Mouse (Mus musculus): ENCODE measurements around the gene Hist1h2af. TPM values are rescaled to one million over a fixed set of nuclear protein-coding genes. Genes with fewer than 3 reads are reported as not detected.

Gene Hist1h2af
- polyA plus RNA-seq, 1 experiment, result 98.1 TPM

GRCm38 (mm10) chr13:23583387-23584068 lies 49.8 kb downstream of the Hist1h2af start:
- no peaks in the 10 kb centered on the region for H3K79me2 ChIP-seq (ENCODE audit: control insufficient read depth, insufficient read depth)
- no peaks in the 10 kb centered on the region for H3K36me3 ChIP-seq (ENCODE audit: control insufficient read depth, insufficient read depth)
- H3K4me3 ChIP-seq (ENCODE audit: insufficient read depth, poor library complexity, severe bottlenecking), result no peak overlapping the region
- H3K79me3 ChIP-seq (ENCODE audit: low read depth), result no peaks in the 10 kb centered on the region
- no peaks in the 10 kb centered on the region for H3K27me3 ChIP-seq (ENCODE audit: control insufficient read depth, insufficient read depth, insufficient read length)
- peak overlapping the region; percentile 55 for H3ac ChIP-seq (ENCODE audit: control insufficient read depth, insufficient read length, low read depth)
- TF ChIP-seq CEBPB (IDR thresholded peaks at IDR 0.05; ENCODE audit: low read depth), result no peak
- TF ChIP-seq CTCF (IDR thresholded peaks at IDR 0.05; ENCODE audit: control insufficient read depth, insufficient read depth, insufficient read length), result no peak
- TF ChIP-seq MYOD1 (IDR thresholded peaks at IDR 0.05; ENCODE audit: control insufficient read depth, insufficient read length, low read depth), result no peak

Small RNA genes lying within 50 kb of the gene (microRNA-seq; reads per million reads assigned to microRNA genes)
- gene Gm44297 (ENCODE audit: borderline microRNAs expressed) (not detected), gene Gm44359 (ENCODE audit: borderline microRNAs expressed) (not detected), gene Gm44394 (ENCODE audit: borderline microRNAs expressed) (not detected), gene n-TStga1 (ENCODE audit: borderline microRNAs expressed) (0.68 reads per million, percentile 14 among the genes with 10 or more reads in this experiment)

Other genes starting within 250 kb of the Hist1h2af start
- gene Zfp322a, start 164.7 kb upstream of the Hist1h2af start, polyA plus RNA-seq (2012; fragmentation: generic; extraction: Trizol), result 2.1 TPM
- 11.2 TPM for gene Abt1, start 110.0 kb upstream of the Hist1h2af start, polyA plus RNA-seq (2012; fragmentation: generic; extraction: Trizol)
- gene Btn1a1, start 68.0 kb upstream of the Hist1h2af start, polyA plus RNA-seq (2012; fragmentation: generic; extraction: Trizol), result not detected
- gene Btn2a2, start 45.0 kb upstream of the Hist1h2af start, polyA plus RNA-seq (2012; fragmentation: generic; extraction: Trizol), result 0.07 TPM
- gene Hist1h4h, start 2.9 kb upstream of the Hist1h2af start, polyA plus RNA-seq (2012; fragmentation: generic; extraction: Trizol), result 6.9 TPM
- gene Hist1h3g, start 1.5 kb downstream of the Hist1h2af start, polyA plus RNA-seq (2012; fragmentation: generic; extraction: Trizol), result 5.5 TPM
- 1.2 TPM for gene Hist1h2bh, start 9.5 kb downstream of the Hist1h2af start, polyA plus RNA-seq (2012; fragmentation: generic; extraction: Trizol)
- 1.2 TPM for gene Hist1h3f, start 10.1 kb downstream of the Hist1h2af start, polyA plus RNA-seq (2012; fragmentation: generic; extraction: Trizol)
- 7.4 TPM for gene Hist1h4f, start 17.7 kb downstream of the Hist1h2af start, polyA plus RNA-seq (2012; fragmentation: generic; extraction: Trizol)
- gene Hist1h1d, start 19.4 kb downstream of the Hist1h2af start, polyA plus RNA-seq (2012; fragmentation: generic; extraction: Trizol), result 0.25 TPM
- gene Hist1h3e, start 28.5 kb downstream of the Hist1h2af start, polyA plus RNA-seq (2012; fragmentation: generic; extraction: Trizol), result 2.8 TPM
- gene Hist1h2ae, start 37.3 kb downstream of the Hist1h2af start, polyA plus RNA-seq (2012; fragmentation: generic; extraction: Trizol), result 12.6 TPM
- gene Hist1h2bg, start 37.5 kb downstream of the Hist1h2af start, polyA plus RNA-seq (2012; fragmentation: generic; extraction: Trizol), result 9.9 TPM
- gene Hist1h2bf, start 40.3 kb downstream of the Hist1h2af start, polyA plus RNA-seq (2012; fragmentation: generic; extraction: Trizol), result 4.5 TPM
- 0.73 TPM for gene Hist1h2ad, start 40.5 kb downstream of the Hist1h2af start, polyA plus RNA-seq (2012; fragmentation: generic; extraction: Trizol)
- 1.9 TPM for gene Hist1h3d, start 41.9 kb downstream of the Hist1h2af start, polyA plus RNA-seq (2012; fragmentation: generic; extraction: Trizol)
- gene Hist1h4d, start 47.7 kb downstream of the Hist1h2af start, polyA plus RNA-seq (2012; fragmentation: generic; extraction: Trizol), result 2.8 TPM
- gene Hist1h2be, start 87.2 kb downstream of the Hist1h2af start, polyA plus RNA-seq (2012; fragmentation: generic; extraction: Trizol), result 0.98 TPM
- gene Hist1h1e, start 88.7 kb downstream of the Hist1h2af start, polyA plus RNA-seq (2012; fragmentation: generic; extraction: Trizol), result 1.2 TPM
- 0.54 TPM for gene Hist1h2ac, start 150.0 kb downstream of the Hist1h2af start, polyA plus RNA-seq (2012; fragmentation: generic; extraction: Trizol)
- gene Hist1h2bc, start 150.3 kb downstream of the Hist1h2af start, polyA plus RNA-seq (2012; fragmentation: generic; extraction: Trizol), result 16.8 TPM
- not detected for gene Hist1h1t, start 161.9 kb downstream of the Hist1h2af start, polyA plus RNA-seq (2012; fragmentation: generic; extraction: Trizol)
- gene Hist1h4c, start 164.5 kb downstream of the Hist1h2af start, polyA plus RNA-seq (2012; fragmentation: generic; extraction: Trizol), result 0.62 TPM
- 0.91 TPM for gene Hfe, start 176.9 kb downstream of the Hist1h2af start, polyA plus RNA-seq (2012; fragmentation: generic; extraction: Trizol)
- 45.9 TPM for gene Hist1h1c, start 204.9 kb downstream of the Hist1h2af start, polyA plus RNA-seq (2012; fragmentation: generic; extraction: Trizol)
- gene Hist1h3c, start 211.7 kb downstream of the Hist1h2af start, polyA plus RNA-seq (2012; fragmentation: generic; extraction: Trizol), result 6.1 TPM
- 2.8 TPM for gene Hist1h2bb, start 212.8 kb downstream of the Hist1h2af start, polyA plus RNA-seq (2012; fragmentation: generic; extraction: Trizol)
- 9.3 TPM for gene Hist1h2ab, start 217.2 kb downstream of the Hist1h2af start, polyA plus RNA-seq (2012; fragmentation: generic; extraction: Trizol)
- gene Hist1h3b, start 218.4 kb downstream of the Hist1h2af start, polyA plus RNA-seq (2012; fragmentation: generic; extraction: Trizol), result 2.0 TPM
- gene Hist1h4b, start 223.1 kb downstream of the Hist1h2af start, polyA plus RNA-seq (2012; fragmentation: generic; extraction: Trizol), result 16.8 TPM
- 6.8 TPM for gene Hist1h4a, start 227.3 kb downstream of the Hist1h2af start, polyA plus RNA-seq (2012; fragmentation: generic; extraction: Trizol)
- 2.4 TPM for gene Hist1h3a, start 228.5 kb downstream of the Hist1h2af start, polyA plus RNA-seq (2012; fragmentation: generic; extraction: Trizol)
- gene Hist1h1a, start 229.8 kb downstream of the Hist1h2af start, polyA plus RNA-seq (2012; fragmentation: generic; extraction: Trizol), result 1.5 TPM
- gene Trim38, start 236.0 kb downstream of the Hist1h2af start, polyA plus RNA-seq (2012; fragmentation: generic; extraction: Trizol), result 0.02 TPM

Data from C2C12 (cell line).